Mouse (Mus musculus): ENCODE measurements at regions not wholly inside any gene's neighbourhood (a gene's known extent, or its start where the extent isn't known, plus 50 kb on each side); places are given as distances from the start of the nearest gene placed in this dataset.

DNA sequence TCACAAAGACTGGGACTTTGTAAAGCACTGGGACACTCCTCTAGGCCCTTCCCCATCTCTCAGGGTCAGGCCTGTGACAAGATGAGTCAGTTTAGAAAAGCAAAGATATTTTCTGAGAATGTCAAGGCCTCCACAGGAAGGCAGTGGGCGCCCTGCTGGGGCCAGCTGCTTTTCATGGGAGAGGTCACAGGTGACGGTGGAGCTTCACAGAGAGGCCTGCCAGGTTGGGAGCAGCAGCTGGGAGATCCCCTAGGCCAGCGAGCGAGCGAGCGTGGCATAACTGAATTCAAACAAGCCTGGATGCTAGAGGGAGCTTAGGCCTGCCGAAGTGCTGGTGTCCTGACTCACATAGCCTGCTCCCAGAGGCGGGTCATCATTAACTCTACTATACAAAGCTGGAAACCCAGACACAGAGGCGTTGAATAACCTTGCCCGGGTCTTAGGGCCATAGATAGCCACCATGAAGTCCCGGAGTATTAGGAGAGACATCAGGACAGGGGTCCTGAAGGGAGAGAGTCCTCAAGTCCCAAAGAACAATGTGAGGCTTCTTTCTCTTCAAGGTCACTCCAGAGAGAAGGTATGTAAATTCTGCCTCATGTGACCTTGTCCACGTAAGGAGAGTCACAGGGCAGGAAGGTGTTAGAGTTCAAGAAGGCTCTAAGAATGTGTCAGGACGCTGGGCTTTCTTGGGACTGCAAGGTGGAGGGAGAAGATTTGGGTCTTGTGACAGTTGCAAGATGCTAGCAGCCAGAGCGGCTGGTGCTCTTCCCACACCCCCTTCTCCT is 174.3 kb upstream of the Sulf2 start:
- H3K27ac ChIP-seq (ENCODE audit: control insufficient read depth, insufficient read depth, low read length) = no peak overlapping the region
- no peak overlapping the region for H3K4me3 ChIP-seq (ENCODE audit: control insufficient read depth, insufficient read depth, low read length)
- TF ChIP-seq POLR2A (IDR thresholded peaks at IDR 0.05; ENCODE audit: control insufficient read depth, extremely low read depth, insufficient read depth, low read length, poor library complexity) = no peak
- WGBS = 84% methylated on average over 14 of the region's 14 CpGs
- no peak for DNase-seq
- no peaks in the 10 kb centered on the region for H3K27me3 ChIP-seq (ENCODE audit: control insufficient read depth, insufficient read depth, low read length)
- H3K4me1 ChIP-seq (replicated peaks; ENCODE audit: control insufficient read depth, insufficient read depth, low read length) = no peaks in the 10 kb centered on the region
- H3K36me3 ChIP-seq (ENCODE audit: control insufficient read depth, insufficient read depth, low read length) = no peaks in the 10 kb centered on the region

DNA sequence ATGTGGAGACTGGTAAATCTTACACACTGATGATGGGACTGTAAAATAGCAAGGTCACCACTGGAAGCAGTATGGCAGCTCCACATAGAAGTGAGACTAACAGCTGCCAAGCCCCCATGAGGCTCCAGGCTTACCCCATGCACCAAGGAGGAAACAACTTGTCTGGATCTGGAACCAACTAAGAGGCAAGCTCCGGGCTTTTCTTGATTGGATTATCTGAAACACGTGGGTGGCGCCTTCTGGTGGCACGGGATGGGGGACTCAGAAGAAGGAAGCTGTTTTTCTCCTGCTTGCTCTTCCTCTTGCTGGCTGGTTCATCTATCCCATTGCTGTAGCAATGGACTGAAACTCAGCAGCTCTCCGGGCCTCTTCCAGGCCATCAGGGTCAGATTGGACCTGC is 171.5 kb upstream of the Sulf2 start:
- no peak for TF ChIP-seq CTCF (IDR thresholded peaks at IDR 0.05; ENCODE audit: borderline replicate concordance, control insufficient read depth, extremely low read depth, insufficient read depth, low read length, poor library complexity)
- TF ChIP-seq POLR2A (IDR thresholded peaks at IDR 0.05; ENCODE audit: control insufficient read depth, extremely low read depth, insufficient read depth, low read length, poor library complexity) = no peak
- peak; percentile 3 for DNase-seq
- no peaks in the 10 kb centered on the region for H3K27me3 ChIP-seq (ENCODE audit: control insufficient read depth, insufficient read depth, low read length)
- WGBS = 76% methylated on average over 5 of the region's 5 CpGs
- no peaks in the 10 kb centered on the region for H3K36me3 ChIP-seq (ENCODE audit: control insufficient read depth, insufficient read depth, low read length)
- H3K4me1 ChIP-seq (replicated peaks; ENCODE audit: control insufficient read depth, insufficient read depth, low read length) = no peaks in the 10 kb centered on the region
- no peak overlapping the region for H3K4me3 ChIP-seq (ENCODE audit: control insufficient read depth, insufficient read depth, low read length)
- H3K27ac ChIP-seq (ENCODE audit: control insufficient read depth, insufficient read depth, low read length) = no peak overlapping the region

DNA sequence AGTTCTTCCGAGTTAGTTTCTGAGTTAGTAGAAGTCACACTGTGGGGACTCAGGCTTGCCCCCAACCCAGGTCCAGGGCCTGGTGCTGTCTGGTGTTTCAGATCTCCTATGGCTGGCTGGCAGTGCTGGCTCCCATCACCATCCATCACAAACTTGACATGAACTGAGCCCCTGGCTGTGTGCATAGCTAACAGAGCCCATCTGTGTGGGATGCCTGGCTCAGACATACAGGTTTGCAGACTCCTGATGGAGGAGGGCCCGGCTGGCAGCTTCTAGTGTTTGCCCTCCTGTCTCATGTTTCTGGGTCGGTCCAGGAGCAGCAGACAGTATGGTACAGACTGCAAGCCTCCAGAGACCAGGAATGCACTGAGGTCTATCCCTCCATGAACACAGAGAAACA is 169.5 kb upstream of the Sulf2 start:
- Histone ChIP-seq H3K4me3 (ENCODE audit: control insufficient read depth, insufficient read depth, low read length) (no peak overlapping the region), H3K27me3 (ENCODE audit: control insufficient read depth, insufficient read depth, low read length) (no peaks in the 10 kb centered on the region), H3K27ac (ENCODE audit: control insufficient read depth, insufficient read depth, low read length) (no peak overlapping the region), H3K36me3 (ENCODE audit: control insufficient read depth, insufficient read depth, low read length) (no peaks in the 10 kb centered on the region), H3K4me1 (replicated peaks; ENCODE audit: control insufficient read depth, insufficient read depth, low read length) (no peaks in the 10 kb centered on the region)
- TF ChIP-seq CTCF (IDR thresholded peaks at IDR 0.05; ENCODE audit: borderline replicate concordance, control insufficient read depth, extremely low read depth, insufficient read depth, low read length, poor library complexity) = no peak
- TF ChIP-seq POLR2A (IDR thresholded peaks at IDR 0.05; ENCODE audit: control insufficient read depth, extremely low read depth, insufficient read depth, low read length, poor library complexity) = no peak
- 91% methylated on average over 3 of the region's 3 CpGs for WGBS
- DNase-seq = no peak

DNA sequence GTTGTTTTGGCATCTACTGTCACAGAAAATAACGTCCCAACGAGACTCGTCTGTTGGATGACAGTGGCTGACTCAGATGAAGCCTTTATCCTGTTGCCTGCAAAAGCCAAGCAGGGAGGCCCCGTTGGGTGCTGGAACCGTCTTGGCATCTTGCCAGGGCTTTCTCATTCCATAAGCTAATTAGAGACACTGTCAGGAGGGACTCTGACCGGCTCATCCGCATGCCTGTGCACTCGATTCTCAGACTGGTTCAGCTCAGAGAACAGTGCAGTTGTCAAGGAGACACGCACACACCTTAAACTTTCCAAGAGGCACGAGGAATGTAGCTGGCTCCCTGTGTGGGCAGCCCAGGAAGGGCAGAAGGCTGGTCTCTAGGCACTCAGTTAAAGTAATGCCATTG is 169.0 kb upstream of the Sulf2 start:
- Histone ChIP-seq H3K36me3 (ENCODE audit: control insufficient read depth, insufficient read depth, low read length) (no peaks in the 10 kb centered on the region), H3K4me1 (replicated peaks; ENCODE audit: control insufficient read depth, insufficient read depth, low read length) (no peaks in the 10 kb centered on the region), H3K4me3 (ENCODE audit: control insufficient read depth, insufficient read depth, low read length) (no peak overlapping the region), H3K27me3 (ENCODE audit: control insufficient read depth, insufficient read depth, low read length) (no peaks in the 10 kb centered on the region), H3K27ac (ENCODE audit: control insufficient read depth, insufficient read depth, low read length) (no peak overlapping the region)
- DNase-seq = no peak
- 86% methylated on average over 10 of the region's 10 CpGs for WGBS
- TF ChIP-seq CTCF (IDR thresholded peaks at IDR 0.05; ENCODE audit: borderline replicate concordance, control insufficient read depth, extremely low read depth, insufficient read depth, low read length, poor library complexity) = no peak
- no peak for TF ChIP-seq POLR2A (IDR thresholded peaks at IDR 0.05; ENCODE audit: control insufficient read depth, extremely low read depth, insufficient read depth, low read length, poor library complexity)

DNA sequence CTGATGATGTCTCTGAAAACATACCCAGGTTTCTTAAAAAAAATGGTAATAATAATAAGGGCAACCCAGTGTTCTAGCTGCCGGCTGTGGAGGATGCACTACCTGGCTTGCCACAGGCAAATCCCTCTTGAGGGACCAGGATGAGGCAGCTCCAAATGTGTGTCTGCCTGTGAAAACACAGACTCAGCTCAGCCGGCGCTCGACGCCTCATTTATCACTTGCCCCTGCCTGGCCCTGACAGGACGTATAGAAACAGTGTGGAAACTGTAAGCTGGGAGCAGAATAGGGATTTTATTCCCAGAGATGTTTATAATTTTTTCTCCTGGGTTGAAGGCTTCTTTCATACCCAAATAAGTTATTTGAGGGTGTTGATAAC is 167.2 kb upstream of the Sulf2 start:
- no peaks in the 10 kb centered on the region for H3K4me1 ChIP-seq (replicated peaks; ENCODE audit: control insufficient read depth, insufficient read depth, low read length)
- H3K36me3 ChIP-seq (ENCODE audit: control insufficient read depth, insufficient read depth, low read length) = no peaks in the 10 kb centered on the region
- TF ChIP-seq CTCF (IDR thresholded peaks at IDR 0.05; ENCODE audit: borderline replicate concordance, control insufficient read depth, extremely low read depth, insufficient read depth, low read length, poor library complexity) = no peak
- TF ChIP-seq POLR2A (IDR thresholded peaks at IDR 0.05; ENCODE audit: control insufficient read depth, extremely low read depth, insufficient read depth, low read length, poor library complexity) = no peak
- WGBS = 95% methylated on average over 6 of the region's 6 CpGs
- DNase-seq = no peak
- H3K27me3 ChIP-seq (ENCODE audit: control insufficient read depth, insufficient read depth, low read length) = no peaks in the 10 kb centered on the region
- no peak overlapping the region for H3K4me3 ChIP-seq (ENCODE audit: control insufficient read depth, insufficient read depth, low read length)
- no peak overlapping the region for H3K27ac ChIP-seq (ENCODE audit: control insufficient read depth, insufficient read depth, low read length)

DNA sequence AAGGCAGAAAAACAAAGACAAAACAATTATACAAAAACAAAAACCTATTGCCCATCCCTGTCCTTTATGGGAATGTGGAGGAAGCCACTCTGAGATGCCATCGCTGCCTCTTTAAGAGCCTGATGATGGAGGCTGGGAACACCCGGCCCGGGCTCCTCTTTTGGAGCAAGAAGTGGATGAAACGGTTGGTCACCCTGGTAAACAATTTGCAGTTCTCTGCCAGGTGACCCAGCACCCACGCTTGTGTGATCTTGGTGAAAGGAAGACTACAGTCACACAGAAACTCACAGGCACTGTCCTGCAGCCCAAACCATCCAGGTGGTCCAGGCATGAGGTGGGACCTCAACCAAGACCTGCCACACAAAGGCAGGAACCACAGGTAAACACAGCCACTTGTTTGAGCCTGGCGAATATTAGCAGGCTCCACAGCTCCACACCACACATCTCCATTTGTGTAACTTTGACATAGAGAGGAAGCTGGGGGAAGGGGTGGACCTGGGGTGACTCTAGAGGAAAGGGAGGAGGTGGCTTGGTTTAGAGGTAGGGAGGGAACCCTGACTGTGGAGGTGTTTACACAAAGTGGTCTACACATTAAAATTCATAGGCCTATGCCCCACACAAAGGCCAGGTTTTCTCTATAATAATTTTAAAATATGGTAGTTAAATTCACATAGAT is 166.7 kb upstream of the Sulf2 start:
- DNase-seq = no peak
- 69% methylated on average over 6 of the region's 6 CpGs for WGBS
- TF ChIP-seq CTCF (IDR thresholded peaks at IDR 0.05; ENCODE audit: borderline replicate concordance, control insufficient read depth, extremely low read depth, insufficient read depth, low read length, poor library complexity) = no peak
- no peak for TF ChIP-seq POLR2A (IDR thresholded peaks at IDR 0.05; ENCODE audit: control insufficient read depth, extremely low read depth, insufficient read depth, low read length, poor library complexity)

More for the DNA sequence above, 166.7 kb upstream of the Sulf2 start:
- Histone ChIP-seq H3K4me3 (ENCODE audit: control insufficient read depth, insufficient read depth, low read length) (no peak overlapping the region), H3K4me1 (replicated peaks; ENCODE audit: control insufficient read depth, insufficient read depth, low read length) (no peaks in the 10 kb centered on the region), H3K36me3 (ENCODE audit: control insufficient read depth, insufficient read depth, low read length) (no peaks in the 10 kb centered on the region), H3K27me3 (ENCODE audit: control insufficient read depth, insufficient read depth, low read length) (no peaks in the 10 kb centered on the region), H3K27ac (ENCODE audit: control insufficient read depth, insufficient read depth, low read length) (no peak overlapping the region)

Data from thymus, adult 2 months (tissue).